Mouse (Mus musculus) megakaryocyte-erythroid progenitor cell, adult 5-6 weeks (primary cell): ENCODE data around the gene Mllt3. TPM values are rescaled to one million over a fixed set of nuclear protein-coding genes. Genes with fewer than 3 reads are reported as not detected.

Experiments
- ATAC-seq: replicated peaks from 2 replicates; pipeline ENCODE4 v1.8.0; 2016; ENCODE audit warnings: mild to moderate bottlenecking, inconsistent platforms; ENCODE audit not compliant: severe bottlenecking, poor library complexity, low FRiP score, low TSS enrichment
- total RNA-seq, 2 experiments: library from RNA; stranded (forward) in 1 of 2; stranded (reverse) in 1 of 2; fragments of 200-1000, 215-1000 nt in 1 of 2; fragments of >200 nt in 1 of 2; fragmentation: Nextera tagmentation in 1 of 2; gene quantifications; 2 replicates each; pipeline ENCODE4 v1.2.3; 2014 to 2017

Gene Mllt3
- total RNA-seq (2014; fragmentation: Nextera tagmentation) (74.7 and 95.2 TPM in 2 replicates), total RNA-seq (2017) (83.6 and 125 TPM in 2 replicates)

- ATAC-seq = peak; percentile 76
These were observed at the start of gene Mllt3 for GRCm38 (mm10) chr4:88033216-88033653. Gene Mllt3, minus strand, starts transcription at chr4:88033364.

GRCm38 (mm10) chr4:88082381-88082780, 49.2 kb upstream of the Mllt3 start:
- peak; percentile 60 for ATAC-seq

GRCm38 (mm10) chr4:88081885-88082284, 48.7 kb upstream of the Mllt3 start:
- peak; percentile 64 for ATAC-seq

GRCm38 (mm10) chr4:88081417-88081816, 48.3 kb upstream of the Mllt3 start:
- no peak for ATAC-seq

- ATAC-seq = 0 out of 2 replicates have a peak, but pooled peaks have one; percentile 29
These were observed 45.8 kb upstream of the Mllt3 start for GRCm38 (mm10) chr4:88078983-88079382.

- no peak for ATAC-seq
These were observed 42.2 kb upstream of the Mllt3 start for GRCm38 (mm10) chr4:88075388-88075787.

GRCm38 (mm10) chr4:88046280-88046679, 13.1 kb upstream of the Mllt3 start:
- ATAC-seq = no peak

GRCm38 (mm10) chr4:88045151-88045550, 12.0 kb upstream of the Mllt3 start:
- ATAC-seq = no peak

- ATAC-seq = no peak
These were observed 2.2 kb upstream of the Mllt3 start for GRCm38 (mm10) chr4:88035361-88035760.

GRCm38 (mm10) chr4:88034387-88035157, 1.4 kb upstream of the Mllt3 start:
- no peak for ATAC-seq

- no peak for ATAC-seq
These were observed 694 bp upstream of the Mllt3 start for GRCm38 (mm10) chr4:88033729-88034386.

- peak; percentile 9; the same call in 1 of the 2 replicates for ATAC-seq
These were observed 739 bp downstream of the Mllt3 start for GRCm38 (mm10) chr4:88032151-88033098.

GRCm38 (mm10) chr4:88031211-88032150, 1.7 kb downstream of the Mllt3 start:
- ATAC-seq = peak; percentile 6; the same call in 1 of the 2 replicates

- ATAC-seq = peak; percentile 77
These were observed 9.6 kb downstream of the Mllt3 start for GRCm38 (mm10) chr4:88023567-88023966.

- no peak; the same call in 1 of the 2 replicates for ATAC-seq
These were observed 10.5 kb downstream of the Mllt3 start for GRCm38 (mm10) chr4:88022623-88023022.

- no peak for ATAC-seq
These were observed 12.7 kb downstream of the Mllt3 start for GRCm38 (mm10) chr4:88020421-88020820.

- no peak for ATAC-seq
These were observed 13.5 kb downstream of the Mllt3 start for GRCm38 (mm10) chr4:88019645-88020044.
